Mouse (Mus musculus): ENCODE data around the gene Hspa12a. TPM values are rescaled to one million over a fixed set of nuclear protein-coding genes. Genes with fewer than 3 reads are reported as not detected.
A peak's percentile ranks its signal among the peaks of the same experiment; 100 is the strongest.

Gene Hspa12a
- not detected in 2 replicates for total RNA-seq (2014; fragmentation: Nextera tagmentation)
- 0.19 TPM in 1 of 2 replicates, not detected in the other for total RNA-seq (2017)

GRCm38 (mm10) chr19:58942841-58943828 is at the start of gene Hspa12a, which contains the start of gene Eno4:
Gene Hspa12a (minus strand): TSS chr19:58943654.
Gene Eno4 (plus strand): TSS chr19:58943425.
- peak; percentile 89 for ATAC-seq (replicated peaks; ENCODE audit: low FRiP score, low TSS enrichment, poor library complexity, severe bottlenecking)

- ATAC-seq (replicated peaks; ENCODE audit: low FRiP score, low TSS enrichment, poor library complexity, severe bottlenecking), result no peak
These were observed 38.1 kb upstream of the Hspa12a start for GRCm38 (mm10) chr19:58981571-58981970.

- no peak for ATAC-seq (replicated peaks; ENCODE audit: low FRiP score, low TSS enrichment, poor library complexity, severe bottlenecking)
These were observed 36.6 kb upstream of the Hspa12a start for GRCm38 (mm10) chr19:58980056-58980440.

- ATAC-seq (replicated peaks; ENCODE audit: low FRiP score, low TSS enrichment, poor library complexity, severe bottlenecking), result no peak
These were observed 36.1 kb upstream of the Hspa12a start for GRCm38 (mm10) chr19:58979436-58980055.

GRCm38 (mm10) chr19:58978401-58979171 is 35.1 kb upstream of the Hspa12a start:
- ATAC-seq (replicated peaks; ENCODE audit: low FRiP score, low TSS enrichment, poor library complexity, severe bottlenecking), result peak; percentile 85; the same call in 1 of the 2 replicates

- ATAC-seq (replicated peaks; ENCODE audit: low FRiP score, low TSS enrichment, poor library complexity, severe bottlenecking), result no peak
These were observed 31.9 kb upstream of the Hspa12a start for GRCm38 (mm10) chr19:58975216-58975863.

GRCm38 (mm10) chr19:58974126-58974525 is 30.7 kb upstream of the Hspa12a start:
- ATAC-seq (replicated peaks; ENCODE audit: low FRiP score, low TSS enrichment, poor library complexity, severe bottlenecking), result no peak

GRCm38 (mm10) chr19:58970826-58971225 is 27.4 kb upstream of the Hspa12a start:
- ATAC-seq (replicated peaks; ENCODE audit: low FRiP score, low TSS enrichment, poor library complexity, severe bottlenecking), result no peak

GRCm38 (mm10) chr19:58968731-58969506 is 25.5 kb upstream of the Hspa12a start:
- no peak for ATAC-seq (replicated peaks; ENCODE audit: low FRiP score, low TSS enrichment, poor library complexity, severe bottlenecking)

- no peak for ATAC-seq (replicated peaks; ENCODE audit: low FRiP score, low TSS enrichment, poor library complexity, severe bottlenecking)
These were observed 19.6 kb upstream of the Hspa12a start for GRCm38 (mm10) chr19:58963011-58963410.

GRCm38 (mm10) chr19:58954779-58955178 is 11.3 kb upstream of the Hspa12a start:
- no peak for ATAC-seq (replicated peaks; ENCODE audit: low FRiP score, low TSS enrichment, poor library complexity, severe bottlenecking)

- ATAC-seq (replicated peaks; ENCODE audit: low FRiP score, low TSS enrichment, poor library complexity, severe bottlenecking), result no peak
These were observed 8.8 kb upstream of the Hspa12a start for GRCm38 (mm10) chr19:58952236-58952635.

- ATAC-seq (replicated peaks; ENCODE audit: low FRiP score, low TSS enrichment, poor library complexity, severe bottlenecking), result no peak
These were observed 8.1 kb upstream of the Hspa12a start for GRCm38 (mm10) chr19:58951521-58951920.

GRCm38 (mm10) chr19:58945959-58946358 is 2.5 kb upstream of the Hspa12a start:
- no peak for ATAC-seq (replicated peaks; ENCODE audit: low FRiP score, low TSS enrichment, poor library complexity, severe bottlenecking)

- ATAC-seq (replicated peaks; ENCODE audit: low FRiP score, low TSS enrichment, poor library complexity, severe bottlenecking), result no peak
These were observed 10.4 kb downstream of the Hspa12a start for GRCm38 (mm10) chr19:58933062-58933461.

GRCm38 (mm10) chr19:58931081-58931800 is 12.2 kb downstream of the Hspa12a start:
- no peak for ATAC-seq (replicated peaks; ENCODE audit: low FRiP score, low TSS enrichment, poor library complexity, severe bottlenecking)

GRCm38 (mm10) chr19:58919148-58919547 is 24.3 kb downstream of the Hspa12a start:
- ATAC-seq (replicated peaks; ENCODE audit: low FRiP score, low TSS enrichment, poor library complexity, severe bottlenecking), result no peak

- ATAC-seq (replicated peaks; ENCODE audit: low FRiP score, low TSS enrichment, poor library complexity, severe bottlenecking), result no peak
These were observed 24.9 kb downstream of the Hspa12a start for GRCm38 (mm10) chr19:58918597-58918996.
